Mouse (Mus musculus) E14TG2a.4 (cell line): Measurements from ENCODE around the gene Slc30a9.

Experiments
- CTCF ChIP-seq: conservative IDR thresholded peaks from 2 replicates; pipeline ENCODE4 v1.5.1; 2014; ENCODE audit warnings: low read length
- NANOG ChIP-seq: IDR thresholded peaks from 2 replicates; pipeline ENCODE4 v1.6.1; 2014; ENCODE audit warnings: borderline replicate concordance, low read length, mixed read lengths

- no peak for TF ChIP-seq CTCF
- no peak for TF ChIP-seq NANOG
These were observed 986 bp downstream of the Slc30a9 start for GRCm38 (mm10) chr5:67307659-67308222.
